Mouse (Mus musculus): ENCODE measurements at regions not wholly inside any gene's neighbourhood (a gene's known extent, or its start where the extent isn't known, plus 50 kb on each side); places are given as distances from the start of the nearest gene placed in this dataset.

DNA sequence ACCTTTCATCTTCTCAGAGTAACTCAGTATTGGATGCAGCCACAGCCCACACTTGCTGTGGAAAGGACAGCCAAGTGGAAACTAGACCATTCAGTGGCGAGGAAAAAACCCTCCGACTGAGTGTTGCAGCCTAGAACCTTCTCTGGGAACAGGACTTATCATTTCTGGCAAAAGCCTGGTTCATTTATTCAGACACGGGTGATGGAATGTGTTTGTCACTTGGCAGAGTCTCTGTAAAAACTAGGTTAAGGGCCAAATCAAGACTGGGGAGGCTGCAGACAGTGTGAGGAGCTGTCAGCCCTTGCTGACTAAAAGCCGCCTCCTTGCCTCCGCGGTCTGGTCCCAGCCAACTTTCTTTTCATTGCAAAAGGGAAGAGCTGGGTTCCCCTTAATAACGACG lies 212.3 kb upstream of the Pgrmc2 start:
- 69% methylated on average over 8 of the region's 8 CpGs for WGBS
- H3K27ac ChIP-seq, result no peak overlapping the region

DNA sequence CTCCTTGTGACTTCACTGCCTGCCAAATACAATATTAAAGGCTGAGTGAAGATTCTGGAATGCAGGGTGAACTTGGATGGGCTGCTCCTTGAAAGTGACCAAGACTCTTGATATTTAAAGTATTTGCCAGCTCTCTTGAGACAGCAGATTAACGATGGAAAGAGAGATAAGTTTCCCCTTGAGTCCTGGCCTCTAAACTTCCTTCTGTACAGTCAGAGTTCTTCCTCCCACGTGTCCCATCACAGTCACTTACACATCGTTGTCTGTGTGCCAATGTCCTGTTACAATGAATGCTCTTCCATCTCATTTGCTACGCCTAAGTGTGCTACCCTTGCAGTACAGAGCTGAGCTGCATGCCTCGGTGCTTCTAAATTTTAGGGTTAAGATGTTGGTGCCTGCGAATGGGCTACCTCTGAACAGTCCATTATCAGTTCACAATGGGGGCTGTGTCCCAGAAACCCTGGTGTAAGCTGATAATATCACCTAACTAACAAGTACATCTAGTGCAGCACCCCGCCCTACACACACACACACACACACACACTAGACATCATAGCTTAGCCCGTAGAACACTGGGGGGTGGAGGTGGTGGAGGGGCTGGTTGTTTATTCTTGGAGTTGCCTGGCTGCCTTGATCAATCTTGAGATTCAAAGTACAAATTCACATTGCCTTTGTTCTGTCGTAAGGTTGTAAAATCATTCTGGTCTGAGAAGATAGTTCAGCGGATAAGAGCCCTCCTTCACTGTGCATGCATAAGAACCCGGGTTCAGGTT lies 207.9 kb upstream of the Pgrmc2 start:
- 84% methylated on average over 11 of the region's 11 CpGs for WGBS

More for the DNA sequence above, 212.3 kb upstream of the Pgrmc2 start:
- no peaks in the 10 kb centered on the region for H3K27me3 ChIP-seq
- peaks cover 8% of the 10 kb centered on the region for H3K4me1 ChIP-seq (replicated peaks)
- no peak for ATAC-seq (ENCODE audit: insufficient number of reproducible peaks, insufficient read depth, low FRiP score, low TSS enrichment, low read depth)
- no peak overlapping the region for H3K4me2 ChIP-seq
- H3K4me3 ChIP-seq (replicated peaks), result no peak overlapping the region
- no peaks in the 10 kb centered on the region for H3K36me3 ChIP-seq
- H3K9me3 ChIP-seq, result no peaks in the 10 kb centered on the region
- no peak overlapping the region for H3K9ac ChIP-seq (replicated peaks)

DNA sequence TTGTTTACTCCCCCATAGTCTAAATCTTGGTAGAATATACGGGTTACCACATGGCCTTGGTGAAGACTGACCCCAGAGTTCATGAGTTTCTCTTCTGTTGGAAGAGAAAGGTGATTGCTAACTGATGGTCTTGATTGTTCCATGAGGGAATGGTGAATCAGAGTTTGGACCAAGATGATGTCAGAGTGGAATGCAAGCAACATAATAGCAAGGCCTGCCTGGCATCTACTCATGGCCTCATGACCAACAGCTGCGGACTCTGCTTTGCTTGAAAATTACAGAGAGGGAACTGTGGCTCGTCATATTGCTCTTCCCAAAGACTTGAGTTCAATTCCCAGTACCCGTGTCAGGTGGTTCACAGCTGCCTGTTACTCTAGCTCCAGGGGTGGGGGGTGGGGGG lies 205.9 kb upstream of the Pgrmc2 start:
- WGBS, result 88% methylated on average over 4 of the region's 4 CpGs
- H3K4me3 ChIP-seq (replicated peaks), result no peak overlapping the region
- H3K9ac ChIP-seq (replicated peaks), result no peak overlapping the region
- H3K27ac ChIP-seq, result no peak overlapping the region
- no peak overlapping the region for H3K4me2 ChIP-seq
- H3K4me1 ChIP-seq (replicated peaks), result peaks cover 16% of the 10 kb centered on the region
- H3K9me3 ChIP-seq, result no peaks in the 10 kb centered on the region
- H3K27me3 ChIP-seq, result no peaks in the 10 kb centered on the region
- no peak for ATAC-seq (ENCODE audit: insufficient number of reproducible peaks, insufficient read depth, low FRiP score, low TSS enrichment, low read depth)
- H3K36me3 ChIP-seq, result no peaks in the 10 kb centered on the region

More for the DNA sequence above, 207.9 kb upstream of the Pgrmc2 start:
- Histone ChIP-seq H3K9me3 (no peaks in the 10 kb centered on the region), H3K27ac (no peak overlapping the region), H3K4me1 (replicated peaks) (0 out of 2 replicates have a peak, but pooled peaks cover 3% of the 10 kb centered on the region), H3K4me3 (replicated peaks) (no peak overlapping the region), H3K4me2 (no peak overlapping the region), H3K36me3 (no peaks in the 10 kb centered on the region), H3K9ac (replicated peaks) (no peak overlapping the region), H3K27me3 (no peaks in the 10 kb centered on the region)
- ATAC-seq (ENCODE audit: insufficient number of reproducible peaks, insufficient read depth, low FRiP score, low TSS enrichment, low read depth), result no peak

DNA sequence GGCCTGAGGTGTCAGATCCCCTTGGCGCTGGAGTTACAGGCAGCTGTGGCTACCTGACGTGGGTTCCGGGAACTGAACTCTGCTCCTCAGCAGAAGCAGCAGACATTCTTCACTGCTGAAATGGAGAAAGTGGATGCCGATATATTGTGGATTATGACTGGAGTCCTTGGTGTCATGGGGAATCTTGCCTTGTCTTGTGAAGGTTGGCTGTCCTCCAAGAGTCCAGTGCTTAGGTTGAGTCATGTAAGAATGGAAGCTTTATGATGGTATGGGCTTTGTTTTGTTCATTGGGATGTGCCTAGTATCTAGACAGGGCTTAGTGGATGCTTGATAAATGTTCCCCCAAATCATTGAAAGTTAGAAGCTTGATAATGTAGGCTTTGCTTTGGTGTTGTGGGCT lies 205.2 kb upstream of the Pgrmc2 start:
- Histone ChIP-seq H3K9me3 (no peaks in the 10 kb centered on the region), H3K4me2 (no peak overlapping the region), H3K36me3 (no peaks in the 10 kb centered on the region), H3K4me3 (replicated peaks) (no peak overlapping the region), H3K4me1 (replicated peaks) (peaks cover 16% of the 10 kb centered on the region), H3K27ac (no peak overlapping the region), H3K27me3 (no peaks in the 10 kb centered on the region), H3K9ac (replicated peaks) (no peak overlapping the region)
- ATAC-seq (ENCODE audit: insufficient number of reproducible peaks, insufficient read depth, low FRiP score, low TSS enrichment, low read depth), result no peak
- 91% methylated on average over 4 of the region's 4 CpGs for WGBS

DNA sequence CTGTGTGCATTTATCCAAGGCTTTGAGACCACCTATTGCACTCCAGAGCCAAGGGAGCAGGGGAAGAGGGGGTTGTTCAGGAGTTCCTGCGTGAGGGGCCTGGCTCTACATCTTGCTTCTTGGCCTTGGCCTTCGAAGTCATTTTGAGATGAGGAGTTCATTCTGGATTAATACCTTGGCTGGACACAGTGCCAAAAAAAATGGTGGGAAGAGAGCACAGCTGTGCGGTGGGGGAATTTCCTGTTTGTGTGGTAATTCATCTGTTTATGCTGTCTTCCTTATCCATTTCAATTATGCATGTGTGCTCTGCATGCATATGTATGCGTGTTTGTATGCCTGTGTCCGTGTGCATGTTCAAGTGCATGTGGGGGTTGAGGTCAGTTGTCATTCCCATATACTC lies 202.5 kb upstream of the Pgrmc2 start:
- Histone ChIP-seq H3K4me2 (0 out of 2 replicates have a peak overlapping the region, but pooled peaks have one; percentile 21), H3K9ac (replicated peaks) (no peak overlapping the region), H3K27me3 (no peaks in the 10 kb centered on the region), H3K4me1 (replicated peaks) (peaks cover 19% of the 10 kb centered on the region), H3K9me3 (no peaks in the 10 kb centered on the region), H3K27ac (peak overlapping the region; percentile 66; the same call in 1 of the 2 replicates), H3K36me3 (no peaks in the 10 kb centered on the region), H3K4me3 (replicated peaks) (no peak overlapping the region)
- 79% methylated on average over 5 of the region's 5 CpGs for WGBS
- no peak for ATAC-seq (ENCODE audit: insufficient number of reproducible peaks, insufficient read depth, low FRiP score, low TSS enrichment, low read depth)

DNA sequence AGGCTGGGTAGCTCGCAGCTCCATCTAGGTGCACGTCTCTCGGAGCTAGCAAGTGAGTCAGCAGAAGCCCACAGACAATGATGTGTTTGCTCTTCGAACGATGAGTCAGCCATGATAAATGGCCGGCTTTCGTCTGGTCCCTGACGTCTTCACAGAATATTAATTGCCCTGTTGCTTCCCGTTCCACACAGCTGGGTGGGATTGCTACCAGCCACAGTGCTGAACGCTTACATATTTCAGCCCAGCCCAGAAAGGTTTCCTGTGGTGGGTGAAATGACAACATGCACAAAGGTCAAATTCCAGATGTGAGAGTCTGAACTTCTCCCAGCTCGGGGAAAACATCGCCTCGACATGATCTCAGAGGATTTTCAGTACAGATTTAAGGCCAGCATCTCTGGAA lies 202.1 kb upstream of the Pgrmc2 start:
- 9% methylated on average over 13 of the region's 13 CpGs for WGBS
- Histone ChIP-seq H3K27me3 (no peaks in the 10 kb centered on the region), H3K9ac (replicated peaks) (no peak overlapping the region), H3K4me3 (replicated peaks) (no peak overlapping the region), H3K36me3 (no peaks in the 10 kb centered on the region), H3K4me2 (peak overlapping the region; percentile 21; the same call in 1 of the 2 replicates), H3K4me1 (replicated peaks) (peaks cover 19% of the 10 kb centered on the region), H3K27ac (peak overlapping the region; percentile 66; the same call in 1 of the 2 replicates), H3K9me3 (no peaks in the 10 kb centered on the region)
- ATAC-seq (ENCODE audit: insufficient number of reproducible peaks, insufficient read depth, low FRiP score, low TSS enrichment, low read depth), result no peak

DNA sequence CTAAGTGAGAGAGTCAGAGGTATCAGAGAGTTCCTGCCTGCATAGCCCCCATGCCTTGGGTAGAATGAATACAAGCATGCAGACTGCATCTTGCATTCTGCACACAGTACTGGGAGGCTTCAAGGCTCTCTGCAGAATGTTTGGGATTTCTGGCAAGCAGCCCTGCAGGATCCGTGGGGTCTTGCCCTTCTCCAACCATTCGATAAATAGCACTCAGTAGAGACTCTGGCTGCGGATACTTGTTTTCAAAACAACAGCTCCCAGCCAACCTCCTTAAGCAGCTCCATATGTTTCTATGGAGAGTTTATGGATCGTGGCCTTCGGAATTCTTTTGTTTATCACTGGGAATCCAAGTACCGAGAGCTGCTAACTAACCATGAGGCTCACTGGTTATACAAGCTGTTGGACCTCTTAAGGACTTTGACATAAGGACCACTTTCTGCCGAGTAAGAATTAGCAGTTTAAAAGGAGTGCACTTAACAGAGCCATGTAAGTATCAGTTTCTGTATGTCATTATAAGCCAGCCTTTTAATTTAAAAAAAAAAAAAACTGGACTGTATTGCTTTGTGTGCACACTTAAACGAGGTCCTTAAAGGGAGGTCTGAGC lies 199.7 kb upstream of the Pgrmc2 start:
- Histone ChIP-seq H3K27ac (peak overlapping the region; percentile 20; the same call in 1 of the 2 replicates), H3K9me3 (no peaks in the 10 kb centered on the region), H3K36me3 (no peaks in the 10 kb centered on the region), H3K4me3 (replicated peaks) (no peak overlapping the region), H3K4me2 (no peak overlapping the region), H3K4me1 (replicated peaks) (peaks cover 19% of the 10 kb centered on the region), H3K27me3 (no peaks in the 10 kb centered on the region), H3K9ac (replicated peaks) (no peak overlapping the region)
- WGBS, result 15% methylated on average over 8 of the region's 8 CpGs
- ATAC-seq (ENCODE audit: insufficient number of reproducible peaks, insufficient read depth, low FRiP score, low TSS enrichment, low read depth), result peak; percentile 53

DNA sequence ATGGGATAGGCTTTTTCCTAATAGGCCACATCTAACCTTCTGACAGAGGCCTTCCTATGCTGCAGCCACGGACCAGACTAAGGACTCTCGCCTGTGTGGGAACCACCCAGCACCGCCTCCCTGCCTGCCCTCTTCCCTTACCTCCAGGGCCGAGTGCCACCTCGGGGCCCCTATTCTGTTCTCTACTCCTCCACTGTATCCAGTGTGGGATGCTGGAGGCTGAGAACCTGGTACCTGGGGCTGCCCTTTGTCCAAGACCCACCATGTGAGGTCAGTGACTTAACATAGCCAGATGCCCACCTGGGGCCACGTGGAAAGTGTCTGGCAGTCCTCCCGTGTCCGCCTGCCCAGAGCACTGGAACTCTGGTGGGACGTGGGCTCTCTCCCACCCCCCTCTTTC lies 193.2 kb upstream of the Pgrmc2 start:
- no peak overlapping the region for H3K4me3 ChIP-seq (replicated peaks)
- H3K27me3 ChIP-seq, result no peaks in the 10 kb centered on the region
- no peak overlapping the region for H3K4me2 ChIP-seq
- H3K4me1 ChIP-seq (replicated peaks), result no peaks in the 10 kb centered on the region
- 0 out of 2 replicates have a peak, but pooled peaks cover 5% of the 10 kb centered on the region for H3K9me3 ChIP-seq
- WGBS, result 91% methylated on average over 9 of the region's 9 CpGs
- H3K36me3 ChIP-seq, result no peaks in the 10 kb centered on the region
- H3K27ac ChIP-seq, result no peak overlapping the region
- no peak overlapping the region for H3K9ac ChIP-seq (replicated peaks)
- no peak for ATAC-seq (ENCODE audit: insufficient number of reproducible peaks, insufficient read depth, low FRiP score, low TSS enrichment, low read depth)

DNA sequence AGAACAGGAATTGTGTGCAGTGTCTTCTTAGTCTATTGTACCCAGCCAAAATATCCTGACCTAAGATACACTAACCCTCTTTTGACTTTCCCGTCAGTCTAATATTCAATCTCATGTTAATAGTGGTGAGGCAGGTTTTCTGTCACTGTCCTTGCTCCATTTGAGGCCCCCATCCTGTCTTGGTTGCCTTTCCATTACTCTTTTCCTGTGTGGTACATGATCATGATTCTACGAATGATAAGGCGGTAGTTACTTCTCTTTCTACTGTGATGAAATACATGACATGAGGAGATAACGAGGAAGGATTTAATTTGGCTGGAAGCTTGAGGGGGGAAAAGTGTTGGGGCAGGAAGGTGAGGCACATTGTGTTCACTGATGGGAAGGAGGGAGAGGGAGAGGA lies 185.7 kb upstream of the Pgrmc2 start:
- no peak overlapping the region for H3K4me2 ChIP-seq
- no peak for ATAC-seq (ENCODE audit: insufficient number of reproducible peaks, insufficient read depth, low FRiP score, low TSS enrichment, low read depth)
- no peak overlapping the region for H3K9ac ChIP-seq (replicated peaks)
- H3K27ac ChIP-seq, result no peak overlapping the region
- H3K27me3 ChIP-seq, result no peaks in the 10 kb centered on the region
- 83% methylated on average over 4 of the region's 4 CpGs for WGBS
- 0 out of 2 replicates have a peak, but pooled peaks cover 5% of the 10 kb centered on the region for H3K9me3 ChIP-seq
- H3K36me3 ChIP-seq, result no peaks in the 10 kb centered on the region
- peaks cover 6% of the 10 kb centered on the region; the same call in 1 of the 2 replicates for H3K4me1 ChIP-seq (replicated peaks)
- H3K4me3 ChIP-seq (replicated peaks), result no peak overlapping the region

DNA sequence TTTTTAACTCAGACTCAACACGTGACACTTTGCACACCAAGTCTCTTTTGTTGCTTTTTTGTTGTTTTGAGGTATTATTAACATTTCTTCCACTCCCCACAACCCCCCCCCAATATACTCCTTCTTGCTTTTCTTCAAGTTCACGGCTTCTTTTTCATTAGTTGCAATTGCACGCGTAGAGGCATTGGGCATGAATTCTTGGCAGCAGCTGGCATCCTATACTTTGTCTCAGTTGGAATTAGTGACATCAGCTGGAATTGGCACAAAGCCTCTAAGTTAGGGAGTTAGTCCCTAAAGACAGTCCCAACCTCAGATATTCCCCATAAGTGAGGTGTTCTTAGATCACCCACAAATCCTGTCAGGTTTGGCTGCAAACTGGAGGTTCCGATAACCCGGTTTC lies 183.4 kb upstream of the Pgrmc2 start:
- no peak overlapping the region for H3K4me3 ChIP-seq (replicated peaks)
- 86% methylated on average over 6 of the region's 6 CpGs for WGBS
- H3K27me3 ChIP-seq, result no peaks in the 10 kb centered on the region
- no peaks in the 10 kb centered on the region for H3K9me3 ChIP-seq
- no peaks in the 10 kb centered on the region for H3K36me3 ChIP-seq
- no peak overlapping the region for H3K27ac ChIP-seq
- no peak overlapping the region for H3K4me2 ChIP-seq
- peaks cover 6% of the 10 kb centered on the region for H3K4me1 ChIP-seq (replicated peaks)
- ATAC-seq (ENCODE audit: insufficient number of reproducible peaks, insufficient read depth, low FRiP score, low TSS enrichment, low read depth), result no peak
- no peak overlapping the region for H3K9ac ChIP-seq (replicated peaks)

DNA sequence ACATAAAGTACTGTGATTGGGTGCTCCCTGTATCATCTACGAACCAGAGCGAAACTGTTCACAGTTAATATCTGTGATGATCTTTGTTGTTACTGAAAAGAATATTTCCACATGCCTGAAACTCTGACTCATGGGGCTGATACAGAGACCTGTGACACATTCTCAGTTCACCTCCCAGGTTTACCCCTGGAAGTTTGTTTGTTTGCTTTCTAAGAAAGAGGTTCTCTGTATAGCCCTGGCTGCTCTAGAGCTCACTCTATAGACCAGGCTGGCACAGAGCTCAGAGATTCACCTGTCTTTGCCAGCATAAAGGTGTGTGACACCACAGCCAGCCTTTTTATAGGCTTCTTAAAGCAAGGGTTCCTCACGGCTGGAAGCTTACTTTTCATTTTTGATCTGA lies 182.6 kb upstream of the Pgrmc2 start:
- Histone ChIP-seq H3K9ac (replicated peaks) (no peak overlapping the region), H3K4me3 (replicated peaks) (no peak overlapping the region)

More for the DNA sequence above, 182.6 kb upstream of the Pgrmc2 start:
- no peak for ATAC-seq (ENCODE audit: insufficient number of reproducible peaks, insufficient read depth, low FRiP score, low TSS enrichment, low read depth)
- Histone ChIP-seq H3K4me1 (replicated peaks) (peaks cover 6% of the 10 kb centered on the region), H3K4me2 (no peak overlapping the region), H3K27me3 (no peaks in the 10 kb centered on the region), H3K9me3 (no peaks in the 10 kb centered on the region), H3K27ac (no peak overlapping the region), H3K36me3 (no peaks in the 10 kb centered on the region)
- WGBS, result 72% methylated on average over 3 of the region's 3 CpGs
